Mouse (Mus musculus) gastrocnemius, adult 8-10 months (tissue): ENCODE results near the gene Vps45. TPM values are rescaled to one million over a fixed set of nuclear protein-coding genes. Genes with fewer than 3 reads are reported as not detected.

ENCODE experiments used
- DNase-seq, 2 experiments: peaks; one replicate each; pipeline ENCODE4 v3.0.0; 2022; ENCODE audit warnings: low spot score in 2 of 2
- total RNA-seq, 4 experiments: library from RNA; stranded (reverse); gene quantifications; 2 replicates each; pipeline ENCODE4 v1.2.4; 2022

Vps45 gene
- total RNA-seq, result 10 to 100 TPM; 11.3 to 16.8 (median 16.2) TPM

DNA sequence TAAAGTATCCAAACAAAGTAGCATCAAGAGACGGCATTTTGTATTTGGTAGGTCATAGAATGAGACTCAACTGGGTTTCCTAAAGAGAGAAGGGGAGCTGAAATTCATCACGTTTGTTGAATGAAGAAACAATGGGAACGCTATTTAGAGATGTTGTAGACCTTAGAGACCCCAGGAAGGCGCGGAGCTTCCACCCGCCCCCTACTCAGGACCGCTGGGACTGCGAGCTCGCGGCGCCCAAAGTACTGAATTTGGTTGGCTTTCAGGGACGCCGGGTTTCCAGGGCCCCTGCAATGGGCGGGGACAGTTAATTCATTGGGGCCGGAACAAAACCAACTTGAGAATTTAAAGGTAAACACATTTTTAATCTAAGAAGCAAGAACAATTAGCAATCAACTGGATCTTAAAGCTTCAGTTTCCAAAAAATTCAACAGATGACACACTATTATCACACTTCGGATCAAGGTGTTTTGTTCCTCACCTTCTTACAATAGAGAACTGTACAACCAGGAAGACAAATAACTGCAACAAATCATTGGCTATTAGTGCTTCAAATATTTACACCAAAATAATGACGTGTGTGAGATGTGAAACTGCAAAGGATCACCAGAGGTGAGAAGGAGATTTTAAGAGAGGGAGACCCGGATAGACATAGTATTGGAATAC, at the start of gene Vps45:
Vps45 (minus strand) TSS at position 236 of the 666 bp plus-strand sequence.
- peak in 1 of 2 experiments; percentile 22 for DNase-seq

DNA sequence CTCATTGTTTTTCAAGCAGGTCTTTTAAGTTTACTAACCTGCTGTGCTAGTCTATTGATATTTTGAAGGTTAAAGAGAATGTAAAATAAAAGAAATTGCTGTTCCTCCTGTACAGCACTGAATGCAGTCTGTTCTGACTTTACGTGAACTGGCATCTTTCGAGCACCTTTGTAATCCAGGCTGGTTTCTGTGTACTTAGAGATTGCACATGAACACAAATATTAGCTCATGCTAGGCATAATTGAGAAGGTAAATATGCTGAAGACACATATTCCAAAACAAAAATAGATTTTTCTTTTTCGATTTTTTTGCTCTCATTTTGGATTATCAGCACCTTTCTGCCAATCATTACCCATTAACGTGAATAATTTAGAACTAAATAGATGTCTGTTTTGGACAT, 47.9 kb upstream of the Vps45 start:
- DNase-seq, result no peak

DNA sequence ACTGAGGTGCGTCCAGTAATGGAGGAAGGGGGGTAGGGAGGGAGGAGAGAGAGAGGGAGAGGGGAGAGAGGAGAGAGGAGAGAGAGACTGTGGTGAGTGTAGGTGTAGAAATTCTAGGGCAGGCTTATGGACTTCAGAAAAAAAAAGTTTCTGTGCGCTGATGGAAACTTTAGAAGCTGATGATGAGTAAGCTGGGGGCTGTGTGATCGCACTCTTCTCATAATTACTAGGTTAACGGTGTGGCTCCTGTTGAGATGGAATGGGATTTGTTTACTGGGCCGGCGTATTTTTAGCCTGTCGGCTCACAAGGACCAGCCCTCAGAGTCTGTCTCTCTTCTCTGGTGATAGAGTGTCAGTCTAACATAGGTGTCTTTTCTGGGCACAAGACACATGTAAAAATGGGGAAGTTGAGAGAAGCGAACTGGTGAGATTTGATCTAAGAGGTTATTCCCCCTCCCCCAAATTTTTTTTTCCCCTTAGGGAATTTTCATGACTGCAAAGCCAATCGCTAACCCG, 47.0 kb upstream of the Vps45 start:
- peak; percentile 12 to 38 for DNase-seq

DNA sequence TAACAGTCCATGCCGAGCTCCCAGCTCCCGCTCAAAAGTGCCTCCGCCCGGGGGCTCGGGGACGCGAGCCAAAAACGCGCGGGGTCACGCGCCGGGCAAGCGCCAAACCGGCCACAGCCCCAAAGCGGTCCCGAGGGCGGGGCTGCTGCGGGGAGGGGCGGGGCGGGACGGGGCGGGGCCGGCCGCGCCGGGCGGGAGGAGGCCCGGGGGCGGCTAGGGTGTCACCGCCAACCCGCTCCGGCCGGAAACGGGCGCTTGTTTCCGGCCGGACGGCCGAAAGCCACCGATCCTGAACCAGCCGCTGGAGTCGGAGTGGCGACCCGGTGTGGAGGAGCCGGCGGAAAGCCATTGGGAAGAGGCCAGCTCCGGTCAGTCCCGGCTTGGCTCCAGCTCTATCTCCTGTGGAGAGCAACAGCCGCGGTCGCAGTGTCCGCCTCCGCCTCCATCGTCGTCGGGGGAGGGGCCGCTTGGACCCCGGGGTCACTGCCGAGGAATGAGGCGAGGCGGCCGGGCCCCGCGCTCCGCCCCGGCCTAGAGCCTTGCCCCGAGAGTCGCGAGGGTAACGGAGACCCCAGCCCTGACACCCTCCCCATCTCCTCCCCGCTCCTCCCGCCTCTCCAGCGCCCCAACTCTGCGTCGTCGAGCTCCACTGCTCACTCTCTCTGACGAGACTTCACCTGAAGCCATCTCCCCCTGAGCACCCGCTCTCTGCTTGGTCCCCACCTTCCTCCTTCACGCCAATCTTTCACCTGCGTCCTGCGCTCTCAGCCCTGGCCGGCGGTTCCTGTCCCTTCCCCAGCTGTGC, 46.2 kb upstream of the Vps45 start, which contains the start of gene Otud7b:
Otud7b (plus strand) TSS at position 267 of the 805 bp plus-strand sequence.
- peak; percentile 69 to 80 for DNase-seq

DNA sequence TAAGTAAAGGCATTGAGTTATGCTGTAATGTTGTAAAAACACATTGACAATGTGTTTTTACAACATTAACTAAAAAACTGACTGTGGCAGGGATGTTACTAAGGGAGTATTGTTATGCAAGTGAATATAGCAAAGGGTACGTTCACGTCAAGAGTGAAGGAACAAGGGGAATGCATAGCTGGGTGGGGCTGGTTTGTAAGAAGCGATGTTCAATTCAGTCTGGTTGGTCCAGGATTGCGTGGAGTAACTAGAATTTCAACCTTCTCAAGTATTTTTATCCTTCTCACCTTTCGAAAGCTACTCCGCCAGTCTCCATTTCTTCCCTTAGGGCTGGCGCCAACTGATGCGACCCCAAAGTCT, 45.6 kb upstream of the Vps45 start:
- no peak for DNase-seq

DNA sequence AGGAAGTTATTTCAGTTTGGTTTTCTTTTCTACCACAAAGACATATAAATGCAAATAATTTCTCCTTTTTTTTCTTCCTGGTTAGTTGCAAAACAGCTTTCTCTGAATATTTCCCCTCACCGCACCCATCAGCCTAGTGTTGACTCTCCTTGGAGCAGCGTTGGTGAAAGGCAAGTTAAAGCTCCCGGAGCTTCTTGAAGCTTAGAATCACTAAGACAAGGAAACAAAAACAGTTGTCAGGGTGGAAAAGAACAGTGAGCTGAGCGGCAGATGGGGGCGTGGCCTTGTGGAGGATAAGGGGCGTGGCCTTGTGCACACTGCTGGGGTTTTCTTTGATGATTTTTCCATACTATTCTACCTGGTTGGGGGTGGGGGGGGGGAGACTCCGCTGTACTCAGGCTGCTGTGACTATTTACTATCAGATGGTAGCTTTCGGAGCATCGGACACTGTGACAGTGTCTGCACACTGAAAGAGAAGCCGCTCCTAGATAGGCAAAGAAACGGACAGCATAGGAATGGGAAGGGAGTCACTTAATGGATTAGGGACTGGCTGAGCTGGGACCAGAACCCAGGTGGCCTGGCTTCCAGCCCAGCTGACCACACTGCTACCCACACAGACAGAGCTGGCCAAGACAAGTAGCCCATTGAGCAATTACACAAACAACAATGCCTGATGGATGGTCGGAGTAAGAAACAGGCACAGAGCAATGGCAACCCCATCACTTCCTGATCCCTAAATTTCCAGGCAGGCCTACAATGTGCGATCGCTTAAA, 44.0 kb upstream of the Vps45 start:
- peak in 1 of 2 experiments; percentile 10 for DNase-seq

DNA sequence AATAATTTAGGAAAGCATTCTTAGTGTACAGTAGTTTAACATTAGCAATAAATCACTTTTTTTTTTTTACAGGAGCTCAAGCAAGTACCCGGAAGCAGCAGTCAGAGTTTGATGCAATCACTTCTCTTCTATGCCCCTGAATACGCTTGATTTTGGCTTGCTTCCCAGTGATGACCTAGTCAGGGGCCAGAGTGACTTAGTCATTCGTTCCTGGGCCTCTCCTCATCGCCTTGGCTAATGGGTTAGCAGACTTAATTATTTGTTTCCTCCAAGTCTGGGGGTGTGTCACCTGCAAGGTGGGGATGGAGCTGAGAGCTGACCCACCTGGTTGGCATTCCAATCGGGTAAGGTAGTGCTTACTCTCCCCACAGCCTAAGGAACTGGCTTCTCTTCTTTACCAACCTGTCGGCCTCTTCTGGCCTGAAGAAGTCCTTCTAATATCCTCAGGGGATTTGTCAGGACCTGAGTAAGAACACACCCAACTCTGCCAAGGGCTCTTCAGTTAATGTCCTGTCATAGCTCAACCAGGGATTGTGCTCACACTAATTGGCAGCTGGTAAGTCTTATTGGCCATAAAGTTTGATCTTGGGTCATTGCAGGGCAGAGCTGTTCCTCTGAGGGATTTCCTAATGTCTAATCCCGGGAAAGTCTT, 40.5 kb upstream of the Vps45 start:
- DNase-seq, result peak; percentile 15 to 38

DNA sequence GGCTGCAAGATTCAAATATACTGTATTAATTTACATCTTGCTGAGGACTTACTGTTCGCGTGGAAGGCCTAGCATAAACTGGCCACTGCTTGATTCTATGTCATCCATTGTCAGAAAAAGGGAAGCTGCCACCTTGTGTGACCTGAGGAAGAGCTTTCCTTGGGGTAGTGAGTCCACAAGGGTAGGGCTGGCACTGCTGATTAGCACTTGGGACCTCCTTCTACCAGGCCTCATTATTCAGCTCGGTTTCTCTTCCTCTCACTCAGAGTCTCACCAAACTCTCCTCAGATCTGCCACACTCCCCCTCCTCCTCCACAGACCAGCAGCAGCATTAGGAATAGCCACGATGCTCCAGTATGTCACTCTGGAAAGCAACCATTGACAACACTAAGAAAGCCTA, 39.9 kb upstream of the Vps45 start:
- DNase-seq, result no peak

DNA sequence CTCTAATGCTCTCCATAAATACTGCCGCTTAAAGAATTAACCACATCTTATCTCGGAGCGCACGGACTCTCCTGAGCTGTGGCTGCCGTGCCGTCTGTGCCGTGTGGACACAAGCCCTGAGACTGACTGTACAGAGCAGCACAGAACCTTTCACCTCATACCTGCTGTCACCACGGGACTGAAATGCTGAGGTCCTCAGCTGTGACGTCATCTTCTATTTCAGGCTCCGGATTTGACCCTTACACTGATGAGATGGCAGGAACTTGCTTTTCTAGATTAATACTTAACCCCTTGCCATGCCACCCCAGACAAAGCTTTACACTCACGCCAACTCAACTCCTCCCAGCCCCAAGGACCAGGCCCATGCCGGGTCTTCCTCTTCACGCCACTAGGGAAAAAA, 35.9 kb upstream of the Vps45 start:
- DNase-seq, result no peak

DNA sequence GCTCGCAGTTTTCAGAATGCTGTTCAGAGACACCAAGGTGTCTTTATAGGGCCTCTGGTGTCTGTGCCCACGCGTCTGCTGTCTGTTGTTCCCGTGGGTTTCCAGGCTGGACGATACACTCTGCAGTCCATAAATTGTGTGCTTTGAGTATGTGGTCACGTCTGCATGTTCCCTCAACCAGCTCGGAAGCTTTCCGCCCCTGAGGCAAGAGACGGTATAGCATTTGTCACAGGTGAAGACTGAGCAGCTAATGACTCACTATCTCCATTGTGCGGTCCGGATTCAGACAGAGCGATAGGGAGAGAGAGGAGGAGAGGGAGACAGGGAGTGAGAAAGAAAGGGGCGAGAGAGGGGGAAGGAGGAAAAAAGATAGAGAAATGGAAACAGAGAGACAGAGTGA, 35.2 kb upstream of the Vps45 start:
- DNase-seq, result no peak

DNA sequence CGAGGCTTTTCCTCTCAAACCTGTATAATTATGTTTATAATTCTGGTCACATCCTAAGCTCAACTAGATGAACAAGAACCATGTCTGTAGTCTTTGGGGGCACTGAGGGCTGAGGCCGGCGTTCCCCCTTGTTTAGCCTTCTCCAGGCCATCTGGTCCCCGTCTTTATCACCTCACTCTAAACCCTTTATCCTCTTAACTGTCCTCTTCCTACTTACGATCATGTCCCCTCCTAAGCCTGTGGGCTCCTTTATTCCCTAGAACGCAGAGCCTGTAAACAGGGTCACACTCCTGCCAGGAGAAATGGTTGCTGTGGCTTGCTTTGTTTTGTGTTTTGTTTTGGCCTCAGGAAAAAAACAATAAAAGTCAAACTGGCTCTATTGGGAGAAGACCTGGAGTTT, 33.7 kb upstream of the Vps45 start:
- DNase-seq, result no peak

DNA sequence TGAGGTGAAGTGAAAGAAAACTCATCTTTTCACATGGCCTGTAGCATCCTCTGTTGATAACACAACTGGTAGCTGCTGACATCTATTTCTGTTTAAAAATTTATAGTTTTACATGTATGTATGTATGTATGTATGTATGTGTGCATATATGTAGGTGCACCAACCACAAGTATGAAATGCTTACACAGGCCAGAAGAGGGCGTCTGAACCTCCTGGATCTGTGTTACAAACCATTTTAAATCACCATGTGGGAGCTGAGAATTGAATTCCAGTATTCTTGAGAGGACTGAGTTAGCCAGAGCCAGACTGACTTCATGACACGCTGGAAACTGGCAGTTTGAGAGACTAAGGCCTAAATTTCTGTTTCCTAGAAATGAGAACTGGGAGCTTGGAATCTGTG, 32.9 kb upstream of the Vps45 start:
- no peak for DNase-seq

DNA sequence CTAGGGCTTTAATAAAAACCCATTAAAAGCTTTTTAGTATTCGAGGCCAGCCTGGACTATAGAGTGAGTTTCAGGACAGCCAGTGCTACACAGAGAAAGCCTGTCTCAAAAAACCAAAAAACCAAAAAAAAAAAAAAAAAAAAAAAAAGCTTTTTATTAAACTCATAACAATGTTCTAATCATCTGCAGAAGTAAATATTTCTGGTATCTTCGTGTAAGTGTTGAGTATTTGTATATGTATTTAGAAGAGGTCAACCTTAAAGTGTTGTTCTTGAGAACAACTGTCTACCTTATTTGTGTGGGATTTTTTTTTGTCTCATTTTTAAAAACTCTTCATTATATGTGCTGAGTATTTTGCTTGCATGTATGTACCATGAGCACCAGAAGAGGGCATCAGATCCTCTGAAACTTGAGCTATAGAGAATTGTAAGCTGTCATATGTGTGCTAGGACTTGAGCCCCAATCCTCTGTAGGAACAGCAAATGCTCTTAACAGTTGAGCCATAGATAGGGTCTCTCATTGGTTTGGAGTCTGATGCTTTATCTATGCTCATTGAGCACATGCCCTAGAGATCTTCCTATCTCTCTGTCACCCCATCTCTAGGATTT, 31.7 kb upstream of the Vps45 start:
- no peak for DNase-seq

DNA sequence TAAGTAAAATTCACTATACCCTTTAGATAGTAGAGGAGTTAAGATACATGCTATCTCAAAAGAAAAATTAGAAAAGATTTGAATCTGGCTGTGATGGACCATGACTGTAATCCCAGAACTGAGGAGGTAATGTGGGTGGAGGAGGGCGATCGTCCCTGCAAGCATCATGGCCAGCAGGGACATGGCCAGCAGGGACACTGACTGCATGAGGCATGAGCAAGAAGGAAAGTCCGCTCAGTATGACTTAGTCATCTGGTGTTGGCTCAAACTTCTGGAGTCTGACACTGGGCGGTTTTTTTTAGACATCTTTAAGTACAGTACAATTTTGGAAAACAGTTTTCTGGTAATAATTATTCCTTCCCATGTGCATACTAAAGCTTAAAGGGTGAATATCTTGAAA, 29.5 kb upstream of the Vps45 start:
- DNase-seq, result no peak

DNA sequence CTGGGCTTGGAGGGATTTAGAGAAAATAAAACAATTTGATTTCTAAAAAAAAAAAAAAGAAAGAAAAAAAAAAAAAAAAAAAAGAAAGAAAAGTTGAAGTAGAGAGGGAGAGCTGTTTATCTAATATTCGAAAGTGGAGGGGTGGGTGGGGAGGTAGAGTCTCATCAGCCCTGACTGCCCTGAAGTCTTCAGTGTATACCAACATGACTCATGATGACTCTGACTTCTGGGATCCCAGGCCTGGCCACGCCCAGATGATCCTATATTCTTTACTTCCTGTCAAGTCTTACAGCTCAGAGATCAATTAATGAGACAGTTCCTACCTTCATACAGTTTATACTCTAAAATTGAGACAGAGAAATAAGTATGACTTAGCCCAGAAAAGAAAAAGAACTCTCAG, 29.0 kb upstream of the Vps45 start:
- DNase-seq, result no peak

DNA sequence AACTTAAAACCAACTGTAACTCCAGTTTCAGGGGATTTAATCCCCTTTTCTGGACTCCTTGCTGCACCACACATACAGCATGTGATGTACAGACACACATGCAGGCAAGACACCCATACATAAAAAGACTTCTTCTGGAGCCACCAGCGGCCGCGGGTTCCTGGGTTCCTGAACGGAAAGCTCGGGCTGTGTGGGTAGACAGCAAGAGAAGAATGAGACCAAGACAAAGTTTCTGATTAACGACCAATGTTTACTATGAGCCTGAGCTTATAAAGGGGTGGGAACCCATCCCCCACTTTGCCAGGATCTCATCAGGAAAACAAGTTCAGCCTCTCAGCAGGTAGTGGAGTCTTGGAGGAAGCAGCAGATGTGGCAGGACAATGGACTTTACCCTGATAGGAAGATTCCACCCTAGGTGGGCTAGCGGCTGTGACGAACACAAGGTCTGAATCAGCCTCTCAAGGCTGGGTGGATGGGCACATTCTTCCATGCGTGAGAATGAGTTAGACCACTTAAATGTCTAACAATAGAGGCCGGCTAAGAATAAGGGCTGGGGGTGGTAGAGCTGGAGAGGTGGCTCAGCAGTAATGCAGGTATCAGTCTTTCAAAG, 26.0 kb upstream of the Vps45 start:
- no peak for DNase-seq

DNA sequence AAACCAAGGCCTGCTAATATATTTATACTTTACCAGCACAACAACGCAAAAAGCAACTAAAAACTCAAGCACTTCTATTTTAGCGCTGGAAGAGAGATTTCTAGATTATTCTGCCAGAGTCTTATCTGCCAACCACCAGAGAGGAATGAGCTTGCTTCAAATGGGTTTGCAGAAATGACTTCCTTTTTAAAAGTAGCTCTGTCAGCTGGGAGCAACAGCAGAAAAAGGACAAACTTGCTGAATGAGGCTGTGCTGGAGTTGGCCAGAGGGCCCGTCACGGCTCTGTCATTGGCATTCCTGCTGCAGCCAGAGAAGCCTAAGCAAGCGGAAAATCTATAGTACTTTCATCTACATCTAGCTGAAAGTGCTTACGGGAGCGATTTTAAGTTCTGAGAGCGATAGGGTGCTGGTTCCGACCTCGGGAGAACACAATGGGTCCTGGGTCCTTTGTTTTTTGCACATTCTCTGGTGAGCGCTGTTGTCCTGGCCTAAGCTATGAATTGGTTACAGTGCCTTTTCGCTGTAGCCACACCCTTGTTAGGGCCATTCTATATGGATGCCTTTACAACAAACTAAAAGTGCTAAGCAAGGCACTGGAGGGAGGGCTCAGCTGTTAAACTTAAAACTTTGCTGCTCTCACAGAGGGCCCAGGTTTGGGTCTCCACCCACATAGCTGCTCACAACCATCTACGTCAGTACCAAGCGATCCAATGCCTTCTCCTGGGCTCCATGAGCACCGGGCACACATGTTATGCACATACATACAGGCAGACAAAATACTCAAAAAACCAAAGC, 24.6 kb upstream of the Vps45 start:
- no peak for DNase-seq

DNA sequence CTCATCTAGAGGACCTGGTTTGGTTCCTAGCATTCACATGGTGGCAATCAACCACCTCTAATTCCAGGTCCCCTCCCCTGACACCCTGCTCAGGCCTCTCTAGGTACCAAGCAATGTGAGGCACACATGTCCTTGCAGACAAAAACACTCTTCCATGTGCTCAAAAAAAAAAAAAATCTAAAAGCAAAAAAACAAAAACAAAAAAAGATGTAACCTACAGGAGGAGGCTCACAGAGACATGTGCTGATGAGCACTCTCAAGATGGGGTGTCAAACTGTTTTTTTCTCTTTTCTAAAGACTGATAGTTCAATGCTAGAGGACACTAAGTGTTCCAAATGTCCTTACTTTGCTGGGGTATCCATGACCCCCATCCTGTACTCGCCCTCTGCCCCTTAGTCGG, 23.8 kb upstream of the Vps45 start:
- DNase-seq, result no peak

DNA sequence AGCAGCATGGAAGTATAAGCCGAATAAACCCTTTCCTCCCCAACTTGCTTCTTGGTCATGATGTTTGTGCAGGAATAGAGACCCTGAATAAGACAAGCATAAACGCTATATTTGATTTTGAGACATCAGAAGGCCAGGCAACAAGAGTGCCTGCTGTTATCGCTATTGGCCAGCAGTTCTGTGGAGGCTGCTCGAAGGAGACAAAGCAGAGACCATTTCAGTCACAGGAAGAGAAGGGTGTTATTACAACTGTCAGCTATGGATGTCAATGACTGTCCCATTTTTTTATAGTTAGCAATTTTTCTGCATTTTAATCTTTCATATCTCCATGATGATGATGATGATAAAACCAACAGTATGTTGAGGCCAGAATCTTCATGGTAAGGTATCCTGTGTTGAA, 23.4 kb upstream of the Vps45 start:
- no peak for DNase-seq

DNA sequence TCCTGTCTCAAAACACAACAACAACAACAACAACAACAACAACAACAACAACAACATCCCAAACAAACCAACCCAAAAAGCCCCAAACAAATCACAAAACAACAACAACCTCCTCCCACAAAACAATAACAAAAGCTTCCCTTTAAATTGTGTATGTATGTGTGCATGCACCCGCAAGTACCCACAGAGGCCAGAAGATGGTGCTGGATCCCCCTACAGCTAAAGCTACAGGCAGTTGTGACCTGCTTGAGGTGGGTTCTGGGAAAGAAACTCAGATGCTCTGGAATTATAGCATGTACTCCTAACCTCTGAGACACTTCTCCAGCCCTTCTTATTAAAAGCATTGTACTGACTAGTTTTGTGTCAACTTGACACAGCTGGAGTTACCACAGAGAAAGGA, 22.7 kb upstream of the Vps45 start:
- DNase-seq, result no peak
